Mouse (Mus musculus) lung, adult 2 months (tissue): Measurements from ENCODE around the gene Paqr4.

Experiments used
- CTCF ChIP-seq: fragments of 200-500 bp; IDR thresholded peaks from 2 replicates; pipeline ENCODE4 v1.5.1; 2011; ENCODE audit warnings: mild to moderate bottlenecking, low read length, control low read depth; ENCODE audit not compliant: insufficient read depth
- POLR2A ChIP-seq: fragments of 200-500 bp; IDR thresholded peaks from 2 replicates; pipeline ENCODE4 v1.6.1; 2011; ENCODE audit warnings: low read depth, mild to moderate bottlenecking, control low read depth, low read length, borderline replicate concordance; ENCODE audit errors: extremely low read depth

GRCm38 (mm10) chr17:23762976-23763375, 22.3 kb upstream of the Paqr4 start:
- no peak for TF ChIP-seq CTCF
- no peak for TF ChIP-seq POLR2A
